Mouse (Mus musculus): Measurements from ENCODE around the gene Paqr3. TPM values are rescaled to one million over a fixed set of nuclear protein-coding genes. Genes with fewer than 3 reads are reported as not detected.

Gene Paqr3
- polyA plus RNA-seq, 1 experiment from 2014 or later: 9.3 TPM

- Histone ChIP-seq H3K4me1 (ENCODE audit: control insufficient read depth, insufficient read depth, low read length) (no peaks in the 10 kb centered on the region), H3K27ac (replicated peaks; ENCODE audit: low read depth, low read length) (no peak overlapping the region), H3K4me3 (ENCODE audit: low read depth, low read length) (no peak overlapping the region), H3K9ac (replicated peaks; ENCODE audit: low read length) (no peak overlapping the region), H3K27me3 (ENCODE audit: control insufficient read depth, insufficient read depth, low read length) (no peaks in the 10 kb centered on the region), H3K9me3 (replicated peaks; ENCODE audit: control insufficient read depth, low read length) (no peaks in the 10 kb centered on the region), H3K4me2 (ENCODE audit: low read depth, low read length) (no peak overlapping the region), H3K36me3 (replicated peaks; ENCODE audit: control insufficient read depth, insufficient read depth, low read depth, low read length) (no peaks in the 10 kb centered on the region)
- no peak for ATAC-seq (replicated peaks; ENCODE audit: insufficient number of reproducible peaks, low FRiP score, low TSS enrichment, low read depth)
- 85% methylated on average over 8 of the region's 8 CpGs for WGBS
- no peak for DNase-seq (ENCODE audit: low spot score)
Measured at GRCm38 (mm10) chr5:97092970-97093369, 18.4 kb downstream of the Paqr3 start.

- Histone ChIP-seq H3K9ac (replicated peaks; ENCODE audit: low read length) (no peak overlapping the region), H3K4me2 (ENCODE audit: low read depth, low read length) (no peak overlapping the region), H3K4me3 (ENCODE audit: low read depth, low read length) (no peak overlapping the region), H3K9me3 (replicated peaks; ENCODE audit: control insufficient read depth, low read length) (no peaks in the 10 kb centered on the region), H3K27me3 (ENCODE audit: control insufficient read depth, insufficient read depth, low read length) (no peaks in the 10 kb centered on the region), H3K36me3 (replicated peaks; ENCODE audit: control insufficient read depth, insufficient read depth, low read depth, low read length) (no peaks in the 10 kb centered on the region), H3K27ac (replicated peaks; ENCODE audit: low read depth, low read length) (no peak overlapping the region), H3K4me1 (ENCODE audit: control insufficient read depth, insufficient read depth, low read length) (no peaks in the 10 kb centered on the region)
- ATAC-seq (replicated peaks; ENCODE audit: insufficient number of reproducible peaks, low FRiP score, low TSS enrichment, low read depth): no peak
- 73% methylated on average over 6 of the region's 6 CpGs for WGBS
- DNase-seq (ENCODE audit: low spot score): no peak
Measured at GRCm38 (mm10) chr5:97090034-97090784, 21.2 kb downstream of the Paqr3 start.

DNA sequence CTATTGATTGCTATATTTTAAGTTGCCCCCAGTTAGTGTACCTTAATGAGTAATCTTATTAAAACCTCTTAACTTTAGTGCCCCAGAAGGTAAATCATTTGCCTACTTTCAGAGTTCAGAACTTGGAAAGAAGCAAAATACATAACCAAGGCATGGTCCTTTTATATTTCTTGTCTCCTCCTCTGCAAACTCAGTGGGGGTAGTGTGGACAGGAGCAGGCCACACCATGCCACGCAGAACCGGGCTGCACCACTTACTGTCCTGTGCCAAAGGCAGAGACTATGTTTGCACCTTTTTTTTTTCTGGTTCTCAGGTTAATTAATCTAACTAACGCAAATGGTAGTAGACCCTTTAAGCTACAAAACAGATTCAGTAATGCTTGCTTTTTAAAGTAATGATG lies 22.0 kb downstream of the Paqr3 start:
- ATAC-seq (replicated peaks; ENCODE audit: insufficient number of reproducible peaks, low FRiP score, low TSS enrichment, low read depth): no peak

GRCm38 (mm10) chr5:97088231-97088630 lies 23.2 kb downstream of the Paqr3 start:
- no peaks in the 10 kb centered on the region for H3K36me3 ChIP-seq (replicated peaks; ENCODE audit: control insufficient read depth, insufficient read depth, low read depth, low read length)
- ATAC-seq (replicated peaks; ENCODE audit: insufficient number of reproducible peaks, low FRiP score, low TSS enrichment, low read depth): no peak

More for the DNA sequence above, 22.0 kb downstream of the Paqr3 start:
- Histone ChIP-seq H3K27ac (replicated peaks; ENCODE audit: low read depth, low read length) (no peak overlapping the region), H3K9me3 (replicated peaks; ENCODE audit: control insufficient read depth, low read length) (no peaks in the 10 kb centered on the region), H3K36me3 (replicated peaks; ENCODE audit: control insufficient read depth, insufficient read depth, low read depth, low read length) (no peaks in the 10 kb centered on the region), H3K27me3 (ENCODE audit: control insufficient read depth, insufficient read depth, low read length) (no peaks in the 10 kb centered on the region), H3K4me2 (ENCODE audit: low read depth, low read length) (no peak overlapping the region), H3K4me3 (ENCODE audit: low read depth, low read length) (no peak overlapping the region), H3K4me1 (ENCODE audit: control insufficient read depth, insufficient read depth, low read length) (no peaks in the 10 kb centered on the region), H3K9ac (replicated peaks; ENCODE audit: low read length) (no peak overlapping the region)
- WGBS: 93% methylated on average over 3 of the region's 3 CpGs
- DNase-seq (ENCODE audit: low spot score): no peak

DNA sequence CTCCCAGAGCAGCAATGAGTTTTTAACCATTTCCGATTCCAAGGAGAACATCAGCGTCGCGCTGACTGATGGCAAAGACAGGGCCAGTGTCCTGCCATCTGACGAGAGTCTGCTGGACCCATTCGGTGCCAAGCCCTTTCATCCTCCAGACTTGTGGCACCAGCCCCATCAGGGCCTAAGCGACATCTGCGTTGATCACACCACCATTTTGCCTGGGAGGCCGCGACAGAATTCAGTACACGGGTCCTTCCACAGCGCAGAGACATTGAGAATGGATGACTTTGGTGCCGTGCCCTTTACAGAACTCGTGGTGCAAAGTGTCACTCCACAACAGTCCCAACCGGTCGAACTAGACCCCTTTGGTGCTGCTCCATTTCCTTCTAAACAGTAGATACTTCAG lies 23.6 kb downstream of the Paqr3 start:
- Histone ChIP-seq H3K27me3 (ENCODE audit: control insufficient read depth, insufficient read depth, low read length) (no peaks in the 10 kb centered on the region), H3K36me3 (replicated peaks; ENCODE audit: control insufficient read depth, insufficient read depth, low read depth, low read length) (no peaks in the 10 kb centered on the region), H3K27ac (replicated peaks; ENCODE audit: low read depth, low read length) (no peak overlapping the region), H3K4me2 (ENCODE audit: low read depth, low read length) (no peak overlapping the region), H3K9ac (replicated peaks; ENCODE audit: low read length) (no peak overlapping the region), H3K4me3 (ENCODE audit: low read depth, low read length) (no peak overlapping the region), H3K4me1 (ENCODE audit: control insufficient read depth, insufficient read depth, low read length) (no peaks in the 10 kb centered on the region), H3K9me3 (replicated peaks; ENCODE audit: control insufficient read depth, low read length) (no peaks in the 10 kb centered on the region)
- WGBS: 94% methylated on average over 16 of the region's 16 CpGs
- DNase-seq (ENCODE audit: low spot score) (no peak), ATAC-seq (replicated peaks; ENCODE audit: insufficient number of reproducible peaks, low FRiP score, low TSS enrichment, low read depth) (no peak)

More at GRCm38 (mm10) chr5:97088231-97088630, 23.2 kb downstream of the Paqr3 start:
- Histone ChIP-seq H3K9ac (replicated peaks; ENCODE audit: low read length) (no peak overlapping the region), H3K27ac (replicated peaks; ENCODE audit: low read depth, low read length) (no peak overlapping the region), H3K27me3 (ENCODE audit: control insufficient read depth, insufficient read depth, low read length) (no peaks in the 10 kb centered on the region), H3K4me1 (ENCODE audit: control insufficient read depth, insufficient read depth, low read length) (no peaks in the 10 kb centered on the region), H3K4me2 (ENCODE audit: low read depth, low read length) (no peak overlapping the region), H3K9me3 (replicated peaks; ENCODE audit: control insufficient read depth, low read length) (no peaks in the 10 kb centered on the region), H3K4me3 (ENCODE audit: low read depth, low read length) (no peak overlapping the region)
- WGBS: 82% methylated on average over 6 of the region's 6 CpGs
- DNase-seq (ENCODE audit: low spot score): no peak

- DNase-seq (ENCODE audit: low spot score) (no peak), ATAC-seq (replicated peaks; ENCODE audit: insufficient number of reproducible peaks, low FRiP score, low TSS enrichment, low read depth) (no peak)
- Histone ChIP-seq H3K9me3 (replicated peaks; ENCODE audit: control insufficient read depth, low read length) (no peaks in the 10 kb centered on the region), H3K4me3 (ENCODE audit: low read depth, low read length) (no peak overlapping the region), H3K36me3 (replicated peaks; ENCODE audit: control insufficient read depth, insufficient read depth, low read depth, low read length) (no peaks in the 10 kb centered on the region), H3K9ac (replicated peaks; ENCODE audit: low read length) (no peak overlapping the region), H3K4me1 (ENCODE audit: control insufficient read depth, insufficient read depth, low read length) (no peaks in the 10 kb centered on the region), H3K27me3 (ENCODE audit: control insufficient read depth, insufficient read depth, low read length) (no peaks in the 10 kb centered on the region), H3K27ac (replicated peaks; ENCODE audit: low read depth, low read length) (no peak overlapping the region), H3K4me2 (ENCODE audit: low read depth, low read length) (no peak overlapping the region)
- 92% methylated on average over 24 of the region's 24 CpGs for WGBS
Measured at GRCm38 (mm10) chr5:97087030-97087630, 24.3 kb downstream of the Paqr3 start.

GRCm38 (mm10) chr5:97085071-97085470 lies 26.3 kb downstream of the Paqr3 start:
- Histone ChIP-seq H3K36me3 (replicated peaks; ENCODE audit: control insufficient read depth, insufficient read depth, low read depth, low read length) (no peaks in the 10 kb centered on the region), H3K4me2 (ENCODE audit: low read depth, low read length) (no peak overlapping the region), H3K9ac (replicated peaks; ENCODE audit: low read length) (no peak overlapping the region), H3K9me3 (replicated peaks; ENCODE audit: control insufficient read depth, low read length) (no peaks in the 10 kb centered on the region), H3K27ac (replicated peaks; ENCODE audit: low read depth, low read length) (no peak overlapping the region), H3K27me3 (ENCODE audit: control insufficient read depth, insufficient read depth, low read length) (no peaks in the 10 kb centered on the region), H3K4me1 (ENCODE audit: control insufficient read depth, insufficient read depth, low read length) (no peaks in the 10 kb centered on the region), H3K4me3 (ENCODE audit: low read depth, low read length) (no peak overlapping the region)
- WGBS: 91% methylated on average over 6 of the region's 6 CpGs
- ATAC-seq (replicated peaks; ENCODE audit: insufficient number of reproducible peaks, low FRiP score, low TSS enrichment, low read depth) (no peak), DNase-seq (ENCODE audit: low spot score) (no peak)

- no peak overlapping the region for H3K4me2 ChIP-seq (ENCODE audit: low read depth, low read length)
- no peaks in the 10 kb centered on the region for H3K9me3 ChIP-seq (replicated peaks; ENCODE audit: control insufficient read depth, low read length)
- H3K4me1 ChIP-seq (ENCODE audit: control insufficient read depth, insufficient read depth, low read length): no peaks in the 10 kb centered on the region
- H3K27me3 ChIP-seq (ENCODE audit: control insufficient read depth, insufficient read depth, low read length): no peaks in the 10 kb centered on the region
- no peak for ATAC-seq (replicated peaks; ENCODE audit: insufficient number of reproducible peaks, low FRiP score, low TSS enrichment, low read depth)
- no peaks in the 10 kb centered on the region for H3K36me3 ChIP-seq (replicated peaks; ENCODE audit: control insufficient read depth, insufficient read depth, low read depth, low read length)
- H3K27ac ChIP-seq (replicated peaks; ENCODE audit: low read depth, low read length): no peak overlapping the region
- DNase-seq (ENCODE audit: low spot score): no peak
- 93% methylated on average over 4 of the region's 4 CpGs for WGBS
- no peak overlapping the region for H3K4me3 ChIP-seq (ENCODE audit: low read depth, low read length)
- no peak overlapping the region for H3K9ac ChIP-seq (replicated peaks; ENCODE audit: low read length)
Measured at GRCm38 (mm10) chr5:97084541-97084940, 26.9 kb downstream of the Paqr3 start.

All from embryonic facial prominence, embryonic 11.5 days (tissue).